Mouse (Mus musculus): Measurements from ENCODE around the gene 1700049E17Rik2.
"Not testable (repeated sequence)": the region's sequence is repeated elsewhere in the genome, so short reads cannot be mapped to it uniquely, and the experiment has no call there.

- TF ChIP-seq MAFK (IDR thresholded peaks at IDR 0.05; ENCODE audit: insufficient read depth, low read depth, low read length); HCFC1 (IDR thresholded peaks at IDR 0.05; ENCODE audit: borderline replicate concordance, insufficient read depth, low read length); CHD2 (IDR thresholded peaks at IDR 0.05; ENCODE audit: low read depth, low read length): not testable (repeated sequence)
Observed at GRCm38 (mm10) chr14:41524695-41525094, 48.3 kb upstream of the 1700049E17Rik2 start.
